25 mouse cellular contexts compared by ENCODE assay signal in genomic region chr6:86978156-86978908, GRCm38 (mm10). TPM values are rescaled to one million over a fixed set of nuclear protein-coding genes. Genes with fewer than 3 reads are reported as not detected.
DNase-seq lines count a peak whose midpoint lies in the region; ATAC-seq and TF ChIP-seq lines count a peak whose summit lies in the region.
"Had no signal": no experiment of that assay in that cellular context is flagged by ENCODE, and none has a peak within 500 bp of the region (broad histone marks: within the 10 kb centered on the region; RNA-seq: fewer than 3 reads in every experiment).

No protein-coding gene starts in this region.

- H3K4me1 ChIP-seq in kidney, adult 2 months (ENCODE audit: control insufficient read depth, insufficient read depth, low read length) = peaks cover 4% of the 10 kb centered on the region; the same call in 1 of the 2 replicates
- no peaks in the 10 kb centered on the region for H3K4me1 ChIP-seq in liver, adult 2 months (ENCODE audit: control insufficient read depth, insufficient read depth, low read length)
- H3K4me1 ChIP-seq in liver, embryonic 11.5 days (replicated peaks; ENCODE audit: control insufficient read depth, insufficient read depth, low read length) = no peaks in the 10 kb centered on the region
- no peaks in the 10 kb centered on the region for H3K4me1 ChIP-seq in intestine, embryonic 14.5 days (replicated peaks; ENCODE audit: control insufficient read depth, insufficient read depth, low read length)
- 0 out of 2 replicates have a peak, but pooled peaks cover 2% of the 10 kb centered on the region for H3K4me1 ChIP-seq in liver, postnatal 0 days (ENCODE audit: insufficient read depth)
- H3K4me1 ChIP-seq: embryonic facial prominence, embryonic 12.5 days; hindbrain, embryonic 12.5 days; limb, embryonic 10.5 days; limb, embryonic 15.5 days; lung, embryonic 15.5 days; midbrain, embryonic 10.5 days; neural tube, embryonic 13.5 days had no signal

- H3K4me3 ChIP-seq in kidney, adult 2 months (ENCODE audit: insufficient read depth, low read depth, low read length) = no peak overlapping the region
- H3K4me3 ChIP-seq in liver, adult 2 months (ENCODE audit: insufficient read depth, low read depth, low read length) = no peak overlapping the region
- no peak overlapping the region for H3K4me3 ChIP-seq in liver, embryonic 11.5 days (ENCODE audit: low read depth, low read length)
- no peak overlapping the region for H3K4me3 ChIP-seq in intestine, embryonic 14.5 days (ENCODE audit: low read depth, low read length)
- no peak overlapping the region for H3K4me3 ChIP-seq in liver, postnatal 0 days (ENCODE audit: low read depth, low read length)
- H3K4me3 ChIP-seq: embryonic facial prominence, embryonic 12.5 days; hindbrain, embryonic 12.5 days; limb, embryonic 10.5 days; limb, embryonic 15.5 days; lung, embryonic 15.5 days; midbrain, embryonic 10.5 days; neural tube, embryonic 13.5 days had no signal

- no peak overlapping the region for H3K9ac ChIP-seq in liver, adult 2 months (ENCODE audit: low read depth, low read length)
- H3K9ac ChIP-seq in liver, embryonic 11.5 days (ENCODE audit: low read depth, low read length) = no peak overlapping the region
- H3K9ac ChIP-seq in intestine, embryonic 14.5 days (ENCODE audit: low read length) = no peak overlapping the region
- H3K9ac ChIP-seq in liver, postnatal 0 days (replicated peaks) = no peak overlapping the region
- H3K9ac ChIP-seq: embryonic facial prominence, embryonic 12.5 days; hindbrain, embryonic 12.5 days; limb, embryonic 15.5 days; lung, embryonic 15.5 days; neural tube, embryonic 13.5 days had no signal

- peak; percentile 45 for DNase-seq in kidney, adult 2 months
- DNase-seq in kidney, postnatal 10 days = no peak
- DNase-seq in liver, adult 2 months (ENCODE audit: extremely low read depth, low read depth, low spot score) = peak; percentile 21
- DNase-seq in liver, embryonic 11.5 days (ENCODE audit: low spot score) = no peak
- no peak for DNase-seq in intestine, embryonic 14.5 days (ENCODE audit: low spot score)
- no peak for DNase-seq in liver, postnatal 0 days
- no peak for DNase-seq in heart, postnatal 4 days
- no peak for DNase-seq in testis, postnatal 10 days (ENCODE audit: low spot score)
- DNase-seq: adrenal gland, postnatal 10 days; cerebellum, adult 11-12 months; cerebellum, adult 9-11 months; embryo, embryonic 11 days; gastrocnemius, postnatal 14 days; heart, postnatal 14 days; right cerebral cortex, postnatal 4 days; thymus, postnatal 14 days had no signal

- no peaks in the 10 kb centered on the region for H3K27me3 ChIP-seq in kidney, adult 2 months (replicated peaks; ENCODE audit: control insufficient read depth, insufficient read depth, low read length)
- no peaks in the 10 kb centered on the region for H3K27me3 ChIP-seq in liver, adult 2 months (ENCODE audit: control insufficient read depth, insufficient read depth, low read length)
- H3K27me3 ChIP-seq in liver, embryonic 11.5 days (replicated peaks; ENCODE audit: control insufficient read depth, insufficient read depth, low read length) = no peaks in the 10 kb centered on the region
- H3K27me3 ChIP-seq in intestine, embryonic 14.5 days (replicated peaks; ENCODE audit: control insufficient read depth, insufficient read depth, low read length) = no peaks in the 10 kb centered on the region
- H3K27me3 ChIP-seq in liver, postnatal 0 days (ENCODE audit: insufficient read depth, low read length) = no peaks in the 10 kb centered on the region
- H3K27me3 ChIP-seq: embryonic facial prominence, embryonic 12.5 days; hindbrain, embryonic 12.5 days; limb, embryonic 15.5 days; lung, embryonic 15.5 days; neural tube, embryonic 13.5 days; Patski had no signal

- TF ChIP-seq CTCF in kidney, adult 2 months (conservative IDR thresholded peaks at IDR 0.05; ENCODE audit: insufficient read depth, insufficient read length, low read depth, low read length) = no peak
- TF ChIP-seq CTCF in liver, adult 2 months (IDR thresholded peaks at IDR 0.05; ENCODE audit: low read depth, low read length) = no peak
- no peak for TF ChIP-seq CTCF in liver, postnatal 0 days (IDR thresholded peaks at IDR 0.05; ENCODE audit: low read depth)

- no peak overlapping the region for H3K27ac ChIP-seq in kidney, adult 2 months (ENCODE audit: insufficient read depth, low read depth, low read length)
- no peak overlapping the region for H3K27ac ChIP-seq in liver, adult 2 months (replicated peaks; ENCODE audit: insufficient read depth, low read depth, low read length)
- no peak overlapping the region for H3K27ac ChIP-seq in liver, embryonic 11.5 days (ENCODE audit: low read depth, low read length)
- peak overlapping the region; percentile 27; the same call in 1 of the 2 replicates for H3K27ac ChIP-seq in intestine, embryonic 14.5 days (ENCODE audit: low read depth)
- H3K27ac ChIP-seq in liver, postnatal 0 days (ENCODE audit: low read depth) = peak overlapping the region; percentile 75
- H3K27ac ChIP-seq: embryonic facial prominence, embryonic 12.5 days; hindbrain, embryonic 12.5 days; limb, embryonic 10.5 days; limb, embryonic 15.5 days; lung, embryonic 15.5 days; midbrain, embryonic 10.5 days; neural tube, embryonic 13.5 days had no signal

- no peaks in the 10 kb centered on the region for H3K36me3 ChIP-seq in kidney, adult 2 months (ENCODE audit: control insufficient read depth, insufficient read depth, low read length)
- H3K36me3 ChIP-seq in liver, adult 2 months (ENCODE audit: control insufficient read depth, insufficient read depth, low read length) = peaks cover 18% of the 10 kb centered on the region
- H3K36me3 ChIP-seq in liver, embryonic 11.5 days (ENCODE audit: control insufficient read depth, insufficient read depth, low read length) = 0 out of 2 replicates have a peak, but pooled peaks cover 6% of the 10 kb centered on the region
- peaks cover 31% of the 10 kb centered on the region for H3K36me3 ChIP-seq in intestine, embryonic 14.5 days (ENCODE audit: control insufficient read depth, insufficient read depth, low read length)
- peaks cover 11% of the 10 kb centered on the region; the same call in 1 of the 2 replicates for H3K36me3 ChIP-seq in liver, postnatal 0 days (replicated peaks; ENCODE audit: insufficient read depth, low read length)

- no peaks in the 10 kb centered on the region for H3K9me3 ChIP-seq in liver, embryonic 11.5 days (ENCODE audit: control insufficient read depth, low read length)
- no peaks in the 10 kb centered on the region for H3K9me3 ChIP-seq in intestine, embryonic 14.5 days (ENCODE audit: control insufficient read depth, low read length)
- H3K9me3 ChIP-seq in liver, postnatal 0 days (ENCODE audit: low read length) = no peaks in the 10 kb centered on the region
- H3K9me3 ChIP-seq: embryonic facial prominence, embryonic 12.5 days; hindbrain, embryonic 12.5 days; limb, embryonic 10.5 days; limb, embryonic 15.5 days; lung, embryonic 15.5 days; midbrain, embryonic 10.5 days; neural tube, embryonic 13.5 days had no signal

- no peak for TF ChIP-seq EP300 in liver, postnatal 0 days (IDR thresholded peaks at IDR 0.05; ENCODE audit: low read depth)

- no peaks in the 10 kb centered on the region for H3K79me2 ChIP-seq in liver, adult 2 months (ENCODE audit: control insufficient read depth, insufficient read depth, low read length)

- 72% methylated on average over 8 of the region's 8 CpGs for WGBS in kidney, adult 2 months
- 50% methylated on average over 8 of the region's 8 CpGs for WGBS in liver, adult 2 months
- 70% methylated on average over 8 of the region's 8 CpGs for WGBS in liver, embryonic 11.5 days
- 79% methylated on average over 8 of the region's 8 CpGs for WGBS in intestine, embryonic 14.5 days
- 65% methylated on average over 8 of the region's 8 CpGs for WGBS in liver, postnatal 0 days (ENCODE audit: insufficient replicate concordance)

- H3K4me2 ChIP-seq in liver, embryonic 11.5 days = no peak overlapping the region
- no peak overlapping the region for H3K4me2 ChIP-seq in intestine, embryonic 14.5 days (ENCODE audit: low read length)
- no peak overlapping the region for H3K4me2 ChIP-seq in liver, postnatal 0 days (ENCODE audit: low read depth, low read length)
- H3K4me2 ChIP-seq: embryonic facial prominence, embryonic 12.5 days; hindbrain, embryonic 12.5 days; limb, embryonic 15.5 days; lung, embryonic 15.5 days; neural tube, embryonic 13.5 days had no signal

- no peak for TF ChIP-seq POLR2A in kidney, adult 2 months (IDR thresholded peaks at IDR 0.05; ENCODE audit: low read depth, low read length)
- TF ChIP-seq POLR2A in liver, adult 2 months (IDR thresholded peaks at IDR 0.05; ENCODE audit: extremely low read depth, insufficient read depth, low read length) = no peak

- no peak for ATAC-seq in liver, embryonic 11.5 days (replicated peaks; ENCODE audit: low FRiP score)
- ATAC-seq in intestine, embryonic 14.5 days (replicated peaks; ENCODE audit: low FRiP score, low TSS enrichment, low read depth) = no peak
- ATAC-seq in liver, postnatal 0 days = peak; percentile 86
- ATAC-seq: forebrain, embryonic 14.5 days; Patski had no signal

RNA-seq across cellular contexts. Expression of gene Nfu1, which starts 30.7 kb away (rescaled TPM):
- polyA plus RNA-seq in kidney, adult 2 months (2012; rRNA removed) = 232 and 303 TPM in 2 replicates
- 43.6 and 51.7 TPM in 2 replicates for total RNA-seq in liver, adult 2 months (2014; rRNA removed)
- 152 and 210 TPM in 2 replicates for polyA plus RNA-seq in liver, adult 2 months (2012; rRNA removed)
- polyA plus RNA-seq in liver, embryonic 11.5 days (2014; fragmentation: Nextera tagmentation; extraction: Ambion mirVana) = 92.4 and 105 TPM in 2 replicates
- polyA plus RNA-seq in intestine, embryonic 14.5 days (2014; fragmentation: Nextera tagmentation; extraction: Ambion mirVana) = 94.3 and 97.4 TPM in 2 replicates
- 53.5 and 57.7 TPM in 2 replicates for polyA plus RNA-seq in liver, postnatal 0 days (2015; fragmentation: Nextera tagmentation; extraction: Ambion mirVana)
- 10 to 100 TPM; 73.1 to 79.3 TPM for total RNA-seq in heart, postnatal 4 days (2021)

Comparison
In these comparisons a context has a peak if more than half of its experiments do, and no peak if none do; other contexts are left out.
1. DNase-seq: peak in kidney, adult 2 months (single experiment) and liver, adult 2 months (single experiment); none in kidney, postnatal 10 days (single experiment), liver, embryonic 11.5 days (single experiment), intestine, embryonic 14.5 days (single experiment), liver, postnatal 0 days (single experiment), heart, postnatal 4 days (single experiment) and testis, postnatal 10 days (single experiment).
2. H3K27ac ChIP-seq: peak in intestine, embryonic 14.5 days (single experiment) and liver, postnatal 0 days (single experiment); none in kidney, adult 2 months (single experiment), liver, adult 2 months (single experiment) and liver, embryonic 11.5 days (single experiment).